Mouse (Mus musculus) right cerebral cortex, postnatal 14 days (tissue): ENCODE data around the gene Pkig.

Experiments
- DNase-seq: peaks from one replicate; pipeline ENCODE4 v3.0.0; 2022

The Pkig gene

GRCm38 (mm10) chr2:163712473-163712872, 54.3 kb downstream of the Pkig start:
- no peak for DNase-seq

GRCm38 (mm10) chr2:163712874-163713273, 54.7 kb downstream of the Pkig start:
- DNase-seq: no peak

- DNase-seq: no peak
Measured at GRCm38 (mm10) chr2:163713340-163713739, 55.2 kb downstream of the Pkig start.

- no peak for DNase-seq
Measured at GRCm38 (mm10) chr2:163716448-163716847, 58.3 kb downstream of the Pkig start.

- DNase-seq: no peak
Measured at GRCm38 (mm10) chr2:163716853-163717252, 58.7 kb downstream of the Pkig start.

GRCm38 (mm10) chr2:163718526-163718925, 60.3 kb downstream of the Pkig start:
- no peak for DNase-seq

GRCm38 (mm10) chr2:163718951-163719603, 60.9 kb downstream of the Pkig start:
- DNase-seq: peak; percentile 86

- DNase-seq: no peak
Measured at GRCm38 (mm10) chr2:163719616-163720015, 61.4 kb downstream of the Pkig start.

DNA sequence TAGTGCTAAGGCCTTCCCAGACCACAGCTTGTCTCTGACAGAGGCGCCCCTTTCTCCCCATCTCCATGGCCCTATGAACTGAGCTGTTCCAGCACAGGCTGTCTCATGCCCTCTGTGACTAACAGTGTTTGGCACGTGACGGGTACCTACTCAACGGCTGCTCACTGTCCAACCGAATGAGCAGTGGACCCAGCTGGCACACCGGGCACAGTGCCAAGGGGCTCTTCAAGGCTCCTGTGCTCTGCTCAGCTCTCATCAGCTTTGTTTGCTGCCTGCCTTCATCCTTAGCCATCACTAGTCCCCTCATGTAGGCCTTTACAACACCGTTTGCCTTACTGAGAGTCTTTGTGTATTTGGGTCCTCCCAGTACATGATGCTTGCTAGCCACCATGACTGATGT, 64.4 kb downstream of the Pkig start:
- peak; percentile 66 for DNase-seq

- no peak for DNase-seq
Measured at GRCm38 (mm10) chr2:163726766-163727393, 68.7 kb downstream of the Pkig start.

GRCm38 (mm10) chr2:163728300-163728699, 70.1 kb downstream of the Pkig start:
- DNase-seq: no peak

DNA sequence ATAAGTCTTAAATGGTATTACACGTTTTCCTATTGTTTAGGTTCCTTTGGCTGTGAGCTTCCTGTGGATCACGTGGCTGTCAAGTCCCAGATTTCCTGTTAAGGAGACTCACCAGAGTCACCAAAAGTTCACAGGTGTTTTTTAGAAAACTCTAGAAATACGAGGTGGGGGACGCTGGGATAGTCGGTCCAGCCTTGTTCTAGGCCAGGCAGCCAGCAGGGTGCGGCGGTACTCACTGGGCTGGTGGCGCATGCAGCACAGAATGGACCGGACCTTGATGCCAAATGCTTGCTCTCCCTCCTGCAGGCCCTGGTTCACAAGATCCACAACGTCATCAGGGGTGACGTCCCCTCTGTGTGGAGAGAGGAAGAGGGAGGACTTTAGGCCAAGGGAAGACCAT, 73.8 kb downstream of the Pkig start:
- DNase-seq: no peak

DNA sequence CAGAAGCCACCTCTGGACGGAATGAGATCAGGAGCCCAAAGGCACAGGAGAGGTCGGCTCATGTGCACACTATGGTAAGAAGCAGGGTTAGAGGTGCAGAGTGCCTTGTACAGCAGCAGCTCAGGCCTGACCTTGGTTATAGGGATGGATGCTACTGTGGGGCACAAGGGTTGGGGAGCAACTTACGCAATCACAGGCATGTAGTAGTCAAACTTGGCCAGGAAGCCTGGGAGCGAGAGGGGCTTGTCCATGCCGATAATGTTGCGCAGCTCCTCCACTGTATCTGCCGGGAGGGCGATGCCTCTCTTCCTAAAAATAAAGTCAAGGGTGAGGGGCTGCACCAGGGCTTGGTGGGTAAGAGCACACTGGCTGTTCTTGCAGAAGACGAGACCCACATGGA, 77.0 kb downstream of the Pkig start:
- no peak for DNase-seq

- DNase-seq: no peak
Measured at GRCm38 (mm10) chr2:163735980-163736379, 77.8 kb downstream of the Pkig start.

DNA sequence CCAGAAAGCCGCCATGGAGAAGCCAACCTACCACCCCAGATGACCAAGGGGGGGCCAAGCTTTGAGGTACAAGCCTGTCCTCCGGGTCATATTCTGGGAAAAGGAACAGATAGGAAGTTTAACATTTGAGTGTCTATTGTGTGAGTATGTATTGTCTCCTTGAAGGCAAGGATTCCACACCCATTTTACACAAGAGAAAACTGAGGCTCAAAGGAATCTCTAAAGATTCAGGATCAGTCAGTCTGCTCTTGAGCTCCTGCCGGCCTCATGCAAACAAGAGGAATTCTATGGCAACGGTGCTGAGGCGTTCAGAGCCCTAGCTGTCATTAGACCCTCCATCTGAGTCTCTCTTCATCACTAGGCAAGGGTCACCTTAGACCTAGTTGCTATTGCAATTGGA, 84.5 kb downstream of the Pkig start:
- DNase-seq: no peak

DNA sequence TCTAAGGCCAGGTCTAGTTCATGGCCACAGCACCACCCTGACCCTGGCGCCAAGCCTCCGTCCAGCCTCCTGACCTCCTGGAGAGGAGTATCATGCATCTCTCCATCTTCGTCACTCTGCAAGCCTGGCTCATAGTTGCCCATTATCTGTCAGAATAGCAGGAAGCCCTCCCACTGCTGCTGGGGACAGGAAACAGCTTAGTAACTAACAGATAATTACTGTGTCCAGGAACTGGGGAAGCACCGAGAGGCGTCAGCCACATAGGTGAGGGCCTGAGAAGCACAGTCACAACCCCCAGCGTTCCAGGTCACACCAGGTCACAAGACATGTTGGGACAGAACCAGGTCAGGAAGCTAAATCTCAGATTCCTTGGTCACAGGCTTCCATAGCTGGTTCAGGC, 85.2 kb downstream of the Pkig start:
- peak; percentile 2 for DNase-seq

GRCm38 (mm10) chr2:163744801-163745570, 86.8 kb downstream of the Pkig start:
- DNase-seq: peak; percentile 2

DNA sequence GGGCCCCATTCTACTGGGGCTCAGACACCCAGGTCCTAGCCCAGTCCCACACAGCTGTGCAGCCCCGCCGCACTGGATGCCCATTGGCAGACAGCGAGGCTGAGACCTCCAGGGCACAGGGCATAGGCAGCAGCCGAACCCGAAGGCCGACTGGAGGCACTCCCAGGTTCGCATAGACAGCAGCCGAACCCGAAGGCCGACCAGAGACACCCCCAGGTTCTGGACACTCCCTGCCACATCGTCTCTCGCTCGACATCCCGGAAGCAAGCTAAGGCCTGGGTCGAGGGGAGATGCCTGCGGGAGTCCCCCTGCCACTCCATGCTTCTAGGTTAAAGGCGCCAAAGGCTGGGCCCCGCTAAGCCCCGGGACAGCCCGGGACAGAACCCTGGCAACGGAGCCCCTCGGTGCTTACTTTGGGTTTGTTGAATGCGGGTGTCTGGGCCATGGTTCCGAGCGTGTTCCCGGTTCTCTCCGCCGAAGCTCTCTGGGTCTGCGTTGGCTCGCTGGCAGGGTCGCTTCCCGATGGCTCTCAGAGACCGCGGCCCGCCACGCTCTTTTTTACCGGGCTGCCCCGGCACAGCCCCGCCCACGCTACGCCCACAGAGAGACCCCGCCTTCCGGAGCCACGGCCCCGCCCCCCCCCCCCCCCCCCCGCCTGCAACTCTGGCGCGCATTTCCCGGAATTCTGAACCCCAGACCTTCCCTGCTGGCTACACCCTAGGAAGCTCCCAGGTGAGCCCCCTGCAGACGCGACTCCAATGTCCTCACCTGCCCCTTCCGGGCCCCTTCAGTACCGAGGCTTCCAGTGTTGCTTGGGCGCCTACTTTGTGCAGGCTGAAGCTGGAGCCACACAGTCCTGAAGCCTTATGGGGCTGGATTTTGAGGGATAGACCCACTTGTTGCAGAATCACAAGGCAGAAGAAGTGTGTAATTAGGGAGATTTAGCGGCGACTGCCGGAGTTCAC, 91.7 kb downstream of the Pkig start, which contains the start of gene Ada:
Ada (minus strand) TSS at position 593 of the 965 bp plus-strand sequence.
- DNase-seq: peak; percentile 51

DNA sequence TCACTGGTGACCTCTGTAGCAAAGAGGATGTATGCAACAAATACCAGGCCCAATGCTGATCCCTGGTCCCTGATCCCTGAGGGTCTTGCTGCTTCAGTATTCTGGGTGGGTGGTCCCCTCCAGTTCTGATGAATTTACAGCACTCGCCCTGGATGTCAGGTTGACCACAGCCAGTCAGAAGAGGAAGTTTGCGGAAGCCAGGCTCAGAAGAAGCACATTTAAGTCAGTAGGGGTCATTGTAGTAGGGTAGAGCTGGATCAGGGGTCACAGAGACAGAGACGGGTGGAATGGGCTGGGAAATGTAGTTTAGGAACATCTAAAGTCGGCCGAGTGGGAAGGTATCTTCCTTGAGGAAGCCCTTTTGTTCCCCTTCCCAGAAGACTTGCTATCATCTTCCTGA, 96.0 kb downstream of the Pkig start:
- no peak for DNase-seq

- DNase-seq: no peak
Measured at GRCm38 (mm10) chr2:163756723-163757122, 98.5 kb downstream of the Pkig start.

DNA sequence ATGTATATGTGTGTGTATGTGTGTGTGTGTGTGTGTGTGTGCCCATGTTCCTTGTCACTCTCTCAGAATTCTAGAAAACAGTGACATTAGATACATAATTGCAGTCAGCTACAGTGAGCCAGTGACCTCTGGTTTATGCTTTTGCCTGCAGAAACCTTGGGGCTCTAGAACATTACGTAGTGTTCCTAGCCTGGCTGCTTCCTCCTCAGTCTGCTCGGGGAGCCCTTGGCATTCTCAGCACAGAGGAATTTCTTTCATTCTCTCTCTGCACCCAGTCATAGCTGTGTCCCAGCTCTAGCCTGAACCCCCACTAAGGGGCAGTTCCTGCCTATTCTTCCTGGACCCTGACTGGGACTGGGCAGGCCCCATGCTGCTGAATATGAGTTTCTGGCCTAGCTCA, 100.0 kb downstream of the Pkig start:
- DNase-seq: no peak

- DNase-seq: no peak
Measured at GRCm38 (mm10) chr2:163760589-163760988, 102.4 kb downstream of the Pkig start.

DNA sequence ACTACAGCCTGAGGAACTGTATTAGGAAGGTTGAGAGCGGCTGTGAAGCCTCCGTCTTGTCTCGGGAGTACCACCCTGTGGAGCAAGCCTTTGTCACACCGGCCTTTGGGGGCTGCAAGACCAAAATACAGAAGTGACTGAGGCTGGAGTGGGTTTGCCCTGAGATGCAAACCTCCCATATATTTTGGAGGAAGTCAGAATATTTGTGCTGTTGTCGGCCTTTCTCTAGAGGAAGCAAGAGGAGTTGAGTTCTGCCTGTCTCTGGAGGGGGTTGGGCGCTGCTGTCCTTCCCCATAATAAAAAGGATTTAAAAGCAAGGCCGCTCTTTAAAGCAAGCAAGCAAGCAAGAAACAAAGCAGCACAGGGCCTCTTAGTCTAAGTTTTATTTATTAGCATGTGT, 103.2 kb downstream of the Pkig start:
- no peak for DNase-seq
